Mouse (Mus musculus) T-helper 2 cell (primary cell): ENCODE measurements around the gene Tsfm.

Source experiments
- in situ Hi-C: fragments of 300-600 bp; cut with MboI, MseI; formaldehyde crosslinking; loops from one replicate; pipeline ENCODE4 v1.15.1; 2025; ENCODE audit warnings: high pct_unique_total_duplicates

The Tsfm gene

DNA sequence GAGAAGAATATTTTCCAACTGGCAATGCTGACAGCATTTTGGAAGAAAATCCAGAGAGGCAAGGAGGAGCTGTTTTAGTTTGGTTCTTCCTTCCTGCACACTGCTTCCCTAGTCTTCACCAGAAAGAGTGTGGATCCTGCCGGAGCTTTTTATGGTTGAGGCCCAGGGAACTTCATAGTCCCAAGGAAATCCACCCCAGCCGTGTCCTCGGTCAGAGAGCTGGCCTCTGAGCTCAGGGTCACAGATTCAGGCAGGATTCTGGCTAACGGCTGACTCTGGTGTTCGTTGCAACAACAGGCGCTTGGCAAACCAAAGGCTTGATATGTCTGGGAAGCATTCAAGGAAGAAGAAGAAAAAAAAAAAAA is 67.7 kb downstream of the Tsfm start:
- in situ Hi-C loops, result no loop called here

DNA sequence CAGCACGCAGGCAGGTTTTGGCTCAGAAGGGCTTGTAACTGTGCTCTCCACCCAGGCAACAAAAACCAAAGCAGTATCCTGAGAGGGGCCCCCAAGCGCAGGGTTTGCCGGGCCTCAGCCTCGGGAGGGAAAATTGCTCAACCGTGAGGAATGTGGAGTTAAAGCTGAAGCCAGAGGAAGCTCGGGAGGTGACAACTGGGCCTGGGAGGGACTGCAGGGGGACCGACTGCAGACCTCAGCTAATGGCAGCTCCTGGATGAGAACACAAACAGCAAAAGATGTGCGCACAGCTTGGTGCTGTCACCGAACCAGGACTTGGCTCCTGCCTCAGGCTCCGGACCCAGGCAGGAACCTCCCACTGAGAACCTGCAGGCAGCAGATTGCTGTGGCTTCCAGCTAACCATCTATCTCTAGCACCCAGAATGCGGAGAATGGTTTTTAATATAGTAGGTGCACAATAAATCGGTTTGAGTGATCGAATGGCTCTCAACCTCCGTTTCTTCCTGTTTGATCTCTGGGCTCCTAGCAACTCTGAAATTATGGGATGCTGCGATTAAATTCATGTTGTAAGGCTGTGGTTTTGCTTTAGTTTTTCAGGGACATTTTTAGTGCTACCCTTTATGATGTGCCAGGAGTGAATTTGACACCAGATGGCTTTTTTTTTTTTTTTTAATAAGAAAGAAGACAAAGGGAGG is 68.2 kb downstream of the Tsfm start:
- in situ Hi-C loops, result no loop called here

DNA sequence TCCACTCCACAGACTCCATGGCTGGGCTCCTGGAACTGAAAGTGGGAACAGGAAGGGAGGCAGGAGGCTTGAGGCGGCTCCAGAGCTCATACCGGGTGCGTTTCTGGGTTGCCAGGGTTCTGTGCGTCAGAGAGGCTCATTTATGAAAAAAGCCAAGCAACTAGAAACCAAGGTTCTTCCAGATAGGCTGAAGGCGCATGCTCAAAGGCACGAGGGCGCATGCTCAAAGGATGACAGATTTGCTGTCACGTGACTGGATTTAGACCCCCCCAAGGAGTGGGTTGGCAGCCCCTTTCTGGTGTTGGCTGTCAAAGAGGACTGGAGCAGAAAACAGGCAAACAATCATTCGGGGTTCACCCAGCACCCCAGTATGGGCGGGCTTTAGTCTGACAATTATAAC is 68.9 kb downstream of the Tsfm start:
- in situ Hi-C loops, result no loop called here
